Mouse (Mus musculus): ENCODE results near the gene Tfap4.
"Not testable (repeated sequence)": the region's sequence is repeated elsewhere in the genome, so short reads cannot be mapped to it uniquely, and the experiment has no call there.

The Tfap4 gene

DNA sequence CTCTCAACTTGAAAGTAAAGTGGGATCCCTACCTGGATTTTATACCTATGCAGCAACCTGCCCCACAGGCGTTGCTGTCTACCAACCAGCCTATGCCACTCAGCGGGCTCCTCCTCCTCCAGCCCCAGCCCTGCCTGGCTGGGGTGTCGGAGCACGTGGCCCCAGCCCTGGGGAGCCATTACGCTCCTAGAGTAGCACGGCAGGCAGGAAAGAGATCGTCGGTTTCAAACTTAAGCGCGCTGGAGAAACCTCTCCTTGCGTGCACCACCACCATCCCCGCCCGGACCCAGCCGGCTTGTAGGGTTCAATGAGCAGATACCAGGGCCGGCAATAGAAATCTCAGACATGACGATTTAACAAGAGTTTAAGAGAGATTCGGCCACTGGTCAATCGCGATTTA, 1.7 kb downstream of the Tfap4 start:
- in situ Hi-C loops (cut with MboI; ENCODE audit: unreplicated experiment in 2 of 2) = no loop called here

DNA sequence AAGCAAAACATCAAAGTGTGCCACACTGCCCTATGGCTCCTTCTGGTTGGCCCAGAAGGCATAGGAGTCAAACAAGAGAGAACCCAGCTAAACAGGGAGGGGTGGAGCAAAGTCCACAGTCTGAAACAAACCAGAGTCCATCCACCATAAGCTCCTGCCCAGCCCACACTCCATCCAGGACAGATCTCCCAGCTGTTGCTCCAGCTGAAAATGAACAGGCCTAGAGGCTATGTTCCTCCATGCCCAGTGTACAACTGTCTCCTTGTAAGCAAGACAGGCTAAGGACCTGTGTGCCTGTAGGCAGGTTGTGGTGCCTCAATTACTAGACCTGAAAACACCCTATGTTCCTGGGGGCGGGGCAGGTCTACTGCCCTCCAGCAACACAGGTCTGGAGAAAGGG, 2.6 kb downstream of the Tfap4 start:
- in situ Hi-C loops (cut with MboI; ENCODE audit: unreplicated experiment in 2 of 2) = no loop called here

DNA sequence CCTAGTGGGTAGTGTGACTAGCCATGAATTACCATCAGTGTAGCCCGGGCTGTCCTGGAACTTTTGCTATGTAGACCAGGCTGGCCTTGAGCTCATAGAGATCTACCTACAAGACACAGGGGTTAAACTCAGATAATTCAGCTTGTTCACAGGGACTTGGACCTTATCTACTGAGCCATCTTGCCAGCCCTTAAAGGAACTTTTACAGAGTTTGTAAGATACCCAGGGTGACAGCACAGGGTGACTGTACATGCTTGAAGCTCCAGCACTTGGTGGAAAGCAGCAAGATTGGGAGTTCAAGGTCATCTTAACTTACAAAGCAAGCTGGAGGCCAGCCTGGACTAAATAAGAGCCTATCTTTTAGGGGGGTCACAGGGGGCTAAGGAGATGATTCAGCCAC, 4.1 kb downstream of the Tfap4 start:
- in situ Hi-C loops (cut with MboI; ENCODE audit: unreplicated experiment in 2 of 2) = no loop called here

DNA sequence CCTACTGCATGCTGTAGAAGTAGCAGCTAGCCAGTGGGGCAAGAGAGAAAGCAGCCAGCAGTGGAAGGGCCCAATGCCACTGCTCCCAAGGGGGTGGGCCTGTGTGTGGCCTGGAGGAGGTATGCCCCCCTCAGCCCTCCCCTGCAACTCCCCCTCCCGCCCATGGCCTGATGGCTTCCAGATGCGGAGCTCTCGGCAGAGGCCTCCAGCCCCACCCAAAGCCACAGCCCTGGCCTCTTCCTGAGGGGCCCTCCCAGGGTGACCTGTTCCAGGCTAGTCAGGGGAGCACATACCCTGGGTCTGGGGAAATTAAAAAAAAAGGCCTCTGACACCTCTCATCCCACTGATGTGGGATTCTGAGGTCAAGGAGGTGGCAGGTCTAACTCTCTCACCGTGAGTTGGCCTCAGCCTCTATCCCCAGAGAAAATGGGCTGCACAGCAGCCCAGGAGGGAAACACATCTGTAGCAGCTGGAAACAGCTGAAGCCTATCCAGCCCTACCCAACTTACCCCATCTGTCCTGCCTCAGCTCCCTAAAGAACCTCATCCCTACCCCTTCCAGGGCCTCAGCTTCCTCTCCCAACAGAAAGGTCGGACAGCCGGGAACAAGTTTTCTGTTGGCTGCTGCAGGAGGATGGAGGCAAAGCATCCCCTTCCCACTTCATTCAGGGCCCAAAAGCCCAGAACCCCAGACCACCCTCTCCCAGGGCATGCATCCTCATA, 6.7 kb downstream of the Tfap4 start:
- in situ Hi-C loops (cut with MboI; ENCODE audit: unreplicated experiment in 2 of 2) = no loop called here

DNA sequence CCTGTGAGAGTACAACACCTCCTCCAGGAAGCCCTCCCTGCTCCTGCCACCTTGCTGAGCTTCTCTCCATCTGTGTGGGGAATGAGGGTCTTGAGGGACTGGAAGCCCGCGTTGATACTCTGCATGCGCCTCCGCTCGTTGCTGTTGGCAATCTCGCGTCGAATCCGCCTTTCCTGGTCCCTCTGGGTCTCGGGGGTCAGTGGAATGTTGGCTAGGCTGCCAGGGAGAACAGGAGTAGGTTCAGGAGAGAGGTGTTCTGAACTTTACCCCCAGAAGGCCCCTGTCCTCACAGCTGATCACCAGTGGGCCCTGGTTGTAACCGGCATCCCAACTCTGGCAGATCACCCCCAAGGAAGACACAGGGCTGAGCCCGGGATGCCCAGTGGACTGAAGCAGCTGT, 7.8 kb downstream of the Tfap4 start:
- in situ Hi-C loops (cut with MboI; ENCODE audit: unreplicated experiment in 2 of 2) = no loop called here

DNA sequence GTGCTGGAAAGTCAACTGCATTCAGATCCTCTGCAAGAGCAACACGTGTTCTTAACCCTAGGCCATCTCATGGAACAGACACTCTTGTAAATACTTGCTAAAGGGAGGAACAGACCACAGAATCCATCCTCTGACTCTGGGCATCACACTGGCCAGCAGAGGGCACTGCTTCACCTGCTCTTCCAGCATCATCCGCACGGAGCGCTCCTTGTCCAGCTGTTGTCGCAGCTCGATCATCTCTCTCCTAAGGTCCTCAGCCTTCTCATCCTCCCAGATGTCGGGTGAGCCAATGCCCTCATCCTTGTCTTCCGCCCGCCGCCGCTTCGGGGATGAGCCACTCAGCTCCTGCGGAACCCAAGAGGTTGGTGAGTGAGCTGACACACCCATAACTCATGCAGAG, 8.6 kb downstream of the Tfap4 start:
- in situ Hi-C loops (cut with MboI; ENCODE audit: unreplicated experiment in 2 of 2) = no loop called here

DNA sequence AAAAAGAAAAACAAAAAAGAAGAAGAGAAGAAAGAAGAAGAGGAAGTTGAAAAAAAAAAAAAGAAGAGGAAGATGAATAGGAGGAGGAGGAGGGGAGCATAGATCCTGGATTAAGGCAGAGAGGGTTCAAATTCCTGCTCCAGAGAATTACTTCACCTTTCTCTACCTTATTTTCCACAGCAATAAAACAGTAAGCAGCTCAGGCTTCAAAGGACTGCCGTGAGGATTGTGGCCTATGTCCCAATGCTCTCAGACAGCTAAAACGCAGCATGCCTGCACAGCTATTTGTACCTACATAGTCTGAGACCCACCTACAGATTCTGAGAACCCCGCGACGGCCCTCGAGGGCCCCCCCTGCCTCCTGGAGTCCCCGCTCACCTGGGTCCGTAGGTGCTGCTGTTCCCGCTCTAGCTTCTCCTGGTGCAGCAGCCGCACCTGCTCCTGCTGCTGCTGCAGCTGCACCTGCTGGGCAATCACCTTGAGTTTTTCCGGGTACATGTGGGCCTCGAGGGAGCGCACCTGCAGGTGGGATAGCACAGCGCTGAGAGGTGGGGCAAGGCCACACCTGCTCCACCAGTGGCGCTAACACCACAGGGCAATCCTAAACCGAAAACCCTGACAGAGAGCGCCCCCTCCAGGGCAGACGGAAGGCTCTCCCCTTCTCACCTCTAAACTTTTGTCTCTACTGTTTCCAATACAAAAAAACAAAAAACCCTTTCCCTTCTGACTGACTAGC, 10.5 kb downstream of the Tfap4 start:
- in situ Hi-C loops (cut with MboI; ENCODE audit: unreplicated experiment in 2 of 2) = loop anchor here in 1 of 2 experiments (10.0 kb wide), 1 partner anchor 234 kb away; no protein-coding TSS in a partner anchor

DNA sequence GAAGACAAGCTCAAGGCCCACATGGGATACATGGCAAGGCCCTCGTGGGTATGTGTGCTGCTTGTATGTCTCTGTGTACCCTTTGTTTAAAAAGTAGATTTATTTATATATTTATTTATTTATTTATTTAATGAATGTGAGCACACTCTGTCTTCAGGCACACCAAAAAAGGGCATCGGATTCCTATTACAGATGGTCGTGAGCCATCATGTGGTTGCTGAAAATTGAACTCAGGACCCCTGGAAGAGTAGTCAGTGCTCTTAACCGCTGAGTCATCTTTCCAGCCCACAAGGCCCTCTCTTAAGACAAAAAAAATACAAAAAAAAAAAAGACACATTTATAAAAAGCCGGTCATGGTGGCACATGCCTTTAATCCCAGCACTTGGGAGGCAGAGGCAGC, 12.0 kb downstream of the Tfap4 start:
- in situ Hi-C loops (cut with MboI; ENCODE audit: unreplicated experiment in 2 of 2) = loop anchor here in 1 of 2 experiments (10.0 kb wide), 1 partner anchor 233 kb away; no protein-coding TSS in a partner anchor

DNA sequence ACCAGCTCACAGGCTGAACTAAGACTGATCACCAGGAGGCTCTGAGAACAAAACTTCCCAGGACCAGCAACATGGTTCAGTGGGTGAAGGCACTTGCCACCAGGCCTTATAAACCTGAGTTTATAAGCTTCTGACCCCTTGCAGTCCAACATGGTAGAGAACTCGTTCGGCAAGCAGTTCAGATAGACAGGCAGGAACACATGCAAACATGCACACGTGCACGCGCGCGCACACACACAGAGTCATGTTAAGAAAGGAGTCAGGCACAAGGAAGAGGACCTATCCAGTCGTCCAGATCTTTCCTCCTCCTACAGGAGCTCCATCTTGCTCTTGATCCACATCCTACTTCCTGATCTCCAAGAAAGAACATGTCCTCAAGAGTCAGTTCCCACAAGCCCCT, 12.8 kb downstream of the Tfap4 start:
- in situ Hi-C loops (cut with MboI; ENCODE audit: unreplicated experiment in 2 of 2) = loop anchor here in 1 of 2 experiments (10.0 kb wide), 1 partner anchor 232 kb away; no protein-coding TSS in a partner anchor

DNA sequence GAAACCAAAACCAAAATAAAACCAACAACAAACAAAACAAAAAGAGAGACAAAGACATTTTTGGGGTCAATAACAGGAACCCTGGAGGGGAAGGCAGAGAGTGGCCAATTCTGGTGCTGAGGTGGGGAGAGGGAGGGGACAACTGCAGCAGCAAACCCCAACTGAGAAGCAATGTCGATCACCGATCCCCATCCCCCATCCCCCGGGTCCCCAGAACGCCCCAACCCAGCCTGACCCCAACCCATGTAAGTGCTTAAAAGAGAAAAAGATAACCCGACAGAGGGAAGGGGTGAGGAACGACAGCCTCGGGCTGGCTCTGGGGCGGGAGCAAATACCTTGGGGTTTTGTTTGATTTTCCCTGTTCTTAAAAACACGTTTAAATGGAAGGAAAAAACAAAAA, 14.8 kb downstream of the Tfap4 start:
- in situ Hi-C loops (cut with MboI; ENCODE audit: unreplicated experiment in 2 of 2) = loop anchor here in 1 of 2 experiments (10.0 kb wide), 1 partner anchor 230 kb away; no protein-coding TSS in a partner anchor

DNA sequence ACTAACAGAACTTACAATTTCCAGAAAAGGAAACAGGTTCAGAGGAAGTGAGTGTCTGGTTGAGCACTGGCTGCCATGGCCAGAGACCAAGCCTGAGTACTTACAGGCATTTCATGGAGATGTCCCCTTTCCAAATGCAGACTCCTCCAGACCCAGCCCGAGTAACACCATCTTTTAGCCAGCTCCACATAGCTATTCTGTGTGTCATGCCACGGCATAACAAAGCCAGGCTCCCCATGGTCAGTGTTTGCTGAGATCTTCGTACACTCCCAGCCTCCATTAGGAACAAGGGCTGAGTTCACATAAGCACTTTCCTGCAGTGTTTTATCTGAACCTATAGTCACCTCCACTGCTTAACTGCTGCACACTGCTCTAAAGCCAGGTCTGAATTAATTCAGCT, 16.4 kb downstream of the Tfap4 start:
- in situ Hi-C loops (cut with MboI; ENCODE audit: unreplicated experiment in 2 of 2) = loop anchor here in 1 of 2 experiments (10.0 kb wide), 1 partner anchor 228 kb away; no protein-coding TSS in a partner anchor

DNA sequence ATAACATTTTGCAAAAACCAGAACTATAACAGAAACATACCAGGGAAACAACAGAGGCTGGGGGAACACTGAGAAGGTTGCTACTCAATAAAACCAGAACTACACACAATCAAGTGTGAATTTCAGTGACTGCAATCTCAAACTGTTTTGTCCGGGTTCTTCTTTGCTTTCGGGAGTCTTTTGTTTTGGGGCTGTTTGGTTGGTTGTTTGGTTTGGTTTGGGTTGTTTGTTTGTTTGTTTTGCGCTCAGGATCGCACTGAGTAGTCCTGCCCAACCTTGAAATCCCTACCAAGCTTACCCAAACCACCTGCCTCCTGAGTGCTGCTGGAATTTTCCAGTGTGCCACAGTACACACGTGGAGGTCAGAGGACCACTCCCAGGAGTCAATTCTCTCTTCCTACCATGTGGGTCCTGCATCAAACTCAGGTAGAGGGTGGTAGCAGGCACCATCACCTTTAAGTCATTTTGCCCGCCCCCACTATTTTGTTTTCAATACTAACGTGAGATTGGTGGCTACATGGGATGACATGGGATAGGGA, 17.3 kb downstream of the Tfap4 start:
- in situ Hi-C loops (cut with MboI; ENCODE audit: unreplicated experiment in 2 of 2) = loop anchor here in 1 of 2 experiments (10.0 kb wide), 1 partner anchor 228 kb away; no protein-coding TSS in a partner anchor

DNA sequence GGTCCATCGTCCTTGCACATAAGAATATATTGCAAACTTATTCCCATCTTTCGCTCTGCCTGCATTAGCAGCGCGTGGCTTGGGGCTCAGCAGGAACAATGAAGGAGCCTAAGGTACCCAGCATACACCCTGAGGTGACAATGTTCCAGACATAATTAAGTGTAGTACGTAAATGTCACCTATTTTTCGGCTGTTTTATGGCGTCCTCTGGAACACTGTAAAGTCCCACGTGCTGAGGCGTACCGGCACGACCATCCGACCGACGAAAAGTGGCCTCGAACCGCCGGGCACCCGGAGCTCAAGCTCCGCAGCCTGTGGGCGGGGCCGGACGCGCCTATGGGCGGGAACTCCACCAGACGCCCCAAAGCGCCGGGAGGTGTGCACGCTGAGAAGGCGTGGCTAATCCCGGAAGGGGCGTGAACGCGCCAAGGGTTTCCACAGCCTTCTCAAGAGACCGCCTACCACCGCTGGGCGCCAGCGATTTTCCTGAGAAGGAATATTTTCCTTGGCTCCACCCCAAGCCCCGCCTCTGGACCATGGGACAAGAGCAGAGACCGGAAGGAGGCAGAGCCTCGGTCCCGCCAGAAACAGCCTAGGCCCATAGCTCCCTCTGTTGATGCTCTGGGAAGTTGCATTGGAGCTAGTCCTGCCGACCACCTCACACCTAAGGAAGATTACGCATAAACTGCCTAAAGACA, 18.0 kb downstream of the Tfap4 start, which contains the start of gene Srl:
Srl (minus strand) TSS at position 316 of the 698 bp plus-strand sequence.
- in situ Hi-C loops (cut with MboI; ENCODE audit: unreplicated experiment in 2 of 2) = loop anchor here in 1 of 2 experiments (10.0 kb wide), 1 partner anchor 227 kb away; no protein-coding TSS in a partner anchor

DNA sequence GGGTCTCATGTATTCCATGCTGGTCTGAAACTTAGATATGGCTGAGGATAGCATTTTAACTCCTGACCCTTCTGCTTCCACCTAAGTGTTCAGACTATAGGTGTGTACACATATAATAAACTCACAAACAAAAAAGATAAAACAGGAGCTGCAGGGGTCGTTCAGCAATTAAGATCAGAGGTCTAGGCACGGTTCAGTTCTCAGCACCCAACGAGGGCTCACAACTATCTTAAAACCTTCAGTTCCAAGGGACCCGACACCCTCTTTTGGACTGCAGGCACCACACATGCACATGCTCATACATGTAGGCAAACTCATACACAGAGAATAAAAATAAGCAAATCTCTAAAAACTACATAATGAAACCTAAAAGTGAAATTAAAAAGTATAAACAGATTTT, 18.6 kb downstream of the Tfap4 start:
- in situ Hi-C loops (cut with MboI; ENCODE audit: unreplicated experiment in 2 of 2) = loop anchor here in 1 of 2 experiments (10.0 kb wide), 1 partner anchor 226 kb away; no protein-coding TSS in a partner anchor

DNA sequence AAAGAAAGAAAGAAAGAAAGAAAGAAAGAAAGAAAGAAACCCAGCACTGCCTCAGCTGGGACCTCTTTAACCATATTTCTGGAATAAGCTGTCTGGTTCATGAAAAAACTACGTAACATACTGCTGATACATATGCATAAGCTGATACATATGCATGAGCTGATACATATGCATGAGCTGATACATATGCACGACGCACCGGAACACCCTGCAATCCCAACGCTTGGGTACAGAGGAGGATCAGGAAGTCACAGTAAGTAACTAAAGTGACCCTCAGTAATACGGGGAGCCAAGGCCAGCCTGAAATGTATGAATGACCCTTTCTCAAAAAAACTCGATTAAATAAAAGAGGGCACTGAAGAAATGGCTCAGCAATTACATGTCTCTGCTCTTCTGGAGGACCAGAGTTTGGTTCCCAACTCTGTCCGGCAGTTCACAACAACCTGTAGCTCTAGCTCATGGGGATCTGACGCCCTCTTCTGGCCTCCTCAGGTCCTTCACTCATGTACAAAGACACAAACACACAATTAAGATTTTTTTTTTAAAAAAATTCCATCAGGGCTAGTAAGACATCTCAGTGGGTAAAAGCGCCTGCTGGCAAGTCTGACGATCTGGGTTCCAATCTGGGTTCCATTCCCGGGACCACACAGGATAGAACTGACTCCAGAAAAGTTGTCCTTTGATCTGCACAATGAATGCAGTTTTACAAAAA, 19.4 kb downstream of the Tfap4 start:
- in situ Hi-C loops (cut with MboI; ENCODE audit: unreplicated experiment in 2 of 2) = loop anchor here in 1 of 2 experiments (10.0 kb wide), 1 partner anchor 225 kb away; no protein-coding TSS in a partner anchor

DNA sequence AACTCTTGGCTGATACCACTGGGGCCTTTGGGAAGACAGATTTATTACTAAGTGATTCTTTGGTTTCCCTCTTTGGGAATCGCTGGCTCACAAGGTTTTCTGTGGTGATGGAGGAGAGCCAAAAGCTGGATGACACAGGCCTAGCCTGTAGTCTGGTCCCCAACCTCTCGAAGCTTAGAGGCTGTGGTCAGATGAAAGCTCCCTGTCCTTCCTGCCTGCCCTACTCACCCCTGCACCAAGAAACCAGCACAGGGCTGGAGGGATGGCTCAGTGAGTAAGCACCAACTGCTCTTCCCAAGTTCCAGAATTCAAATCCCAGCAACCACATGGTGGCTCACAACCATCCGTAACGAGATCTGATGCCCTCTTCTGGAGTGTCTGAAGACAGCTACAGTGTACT, 20.1 kb downstream of the Tfap4 start:
- in situ Hi-C loops (cut with MboI; ENCODE audit: unreplicated experiment in 2 of 2) = loop anchor here (5.0 kb wide), 2 partner anchors 37 to 57 kb away; no protein-coding TSS in a partner anchor

DNA sequence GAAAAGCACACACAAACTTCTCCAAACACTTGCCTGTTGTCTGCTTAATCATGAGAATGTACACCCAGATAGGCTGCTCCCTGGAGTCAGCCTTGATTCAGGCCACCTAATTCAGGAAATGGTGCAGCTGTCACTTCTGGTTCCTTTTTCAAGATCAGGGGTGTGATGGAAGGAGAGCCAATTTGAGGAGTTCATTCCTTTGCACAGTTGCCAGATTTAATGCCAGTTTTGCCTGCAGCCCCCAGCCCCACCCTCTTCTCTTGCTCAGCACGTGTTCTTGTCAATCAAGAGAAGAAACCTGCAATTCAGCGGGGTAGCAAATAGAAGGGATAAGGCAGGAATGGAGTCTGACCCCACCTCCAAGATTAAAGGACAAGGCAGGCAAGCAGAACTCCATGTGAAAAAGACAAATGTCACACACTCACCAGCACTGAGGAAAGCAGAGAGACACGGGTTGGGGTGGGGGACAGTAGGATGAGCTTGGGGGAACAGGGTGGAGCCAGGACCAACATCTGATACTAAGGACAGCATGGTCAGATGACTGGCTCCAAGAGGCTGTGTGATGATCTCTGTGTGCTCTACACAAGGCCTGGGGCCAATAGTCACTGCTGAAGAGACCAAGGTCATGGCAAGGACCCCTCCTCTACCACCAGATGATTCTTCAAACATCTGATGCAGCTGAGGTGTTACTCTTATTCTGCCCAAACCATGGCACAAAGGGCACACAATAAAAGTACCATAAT, 21.9 kb downstream of the Tfap4 start:
- in situ Hi-C loops (cut with MboI; ENCODE audit: unreplicated experiment in 2 of 2) = loop anchor here (5.0 kb wide), 2 partner anchors 35 to 55 kb away; no protein-coding TSS in a partner anchor

DNA sequence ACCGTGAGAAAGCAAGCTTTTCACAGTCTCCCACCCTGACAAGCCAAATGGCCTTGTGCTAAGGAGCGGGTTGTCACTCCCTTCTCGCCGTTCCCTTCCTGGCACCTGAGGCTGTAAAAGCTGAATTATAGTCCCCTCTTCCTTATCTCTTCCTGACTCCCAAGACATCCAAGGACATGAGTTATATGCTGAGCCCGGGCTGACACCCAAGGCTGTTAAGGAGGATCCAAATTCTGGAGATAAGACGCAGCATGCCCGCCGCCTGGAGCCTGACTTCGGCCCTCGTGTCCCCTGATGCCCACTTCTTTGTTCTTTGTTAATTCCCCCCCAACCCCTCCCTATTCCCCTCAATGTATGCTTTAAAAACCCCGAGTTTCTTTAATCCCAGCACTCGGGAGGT, 32.3 kb downstream of the Tfap4 start:
- in situ Hi-C loops (cut with MboI; ENCODE audit: unreplicated experiment in 2 of 2) = not testable (repeated sequence)

Measured in v-Abl transformed pro-B cells (cell line).